Mouse (Mus musculus) midbrain, postnatal 0 days (tissue): ENCODE measurements at regions not wholly inside any gene's neighbourhood (a gene's known extent, or its start where the extent isn't known, plus 50 kb on each side); places are given as distances from the start of the nearest gene placed in this dataset.

Experiments
- ATAC-seq: fragments of 200-750 bp; cut with Nextera tagmentation; 2 replicates; pipeline ENCODE4 v1.8.0; 2017; ENCODE audit warnings: moderate number of reproducible peaks, mild to moderate bottlenecking, moderate TSS enrichment, moderate library complexity; ENCODE audit not compliant: low FRiP score
- DNase-seq: peaks from one replicate; pipeline ENCODE4 v3.0.0-alpha.2; 2015; ENCODE audit warnings: low spot score
- H3K27ac ChIP-seq: fragments of 300-500 bp; sonication (generic); 2 replicates; pipeline ENCODE4 v1.5.1; 2014; ENCODE audit warnings: low read depth, mild to moderate bottlenecking, low read length, mixed read lengths
- H3K27me3 ChIP-seq: fragments of 300-500 bp; sonication (generic); 2 replicates; pipeline ENCODE4 v1.6.1; 2014; ENCODE audit warnings: low read length, control low read depth, mixed read lengths; ENCODE audit not compliant: insufficient read depth
- H3K36me3 ChIP-seq: fragments of 300-500 bp; sonication (generic); 2 replicates; pipeline ENCODE4 v1.6.1; 2014; ENCODE audit warnings: low read length, control low read depth, mixed read lengths; ENCODE audit not compliant: insufficient read depth
- H3K4me1 ChIP-seq: fragments of 300-500 bp; sonication (generic); 2 replicates; pipeline ENCODE4 v1.6.1; 2014; ENCODE audit warnings: mild to moderate bottlenecking, control low read depth, antibody characterized with exemption, low read length, mixed read lengths; ENCODE audit not compliant: insufficient read depth
- H3K4me2 ChIP-seq: fragments of 300-500 bp; sonication (generic); 2 replicates; pipeline ENCODE4 v1.6.1; 2014; ENCODE audit warnings: low read depth, mild to moderate bottlenecking, low read length, mixed read lengths; ENCODE audit not compliant: poor library complexity, severe bottlenecking
- H3K4me3 ChIP-seq: fragments of 300-500 bp; sonication (generic); 2 replicates; pipeline ENCODE4 v1.5.1; 2014; ENCODE audit warnings: low read depth, mild to moderate bottlenecking, low read length, moderate library complexity
- H3K9ac ChIP-seq: fragments of 300-500 bp; sonication (generic); replicated peaks from 2 replicates; pipeline ENCODE4 v1.6.1; 2014; ENCODE audit warnings: mild to moderate bottlenecking, low read length, moderate library complexity, mixed read lengths; ENCODE audit not compliant: poor library complexity, severe bottlenecking
- H3K9me3 ChIP-seq: fragments of 300-500 bp; sonication (generic); 2 replicates; pipeline ENCODE4 v1.6.1; 2016; ENCODE audit warnings: low read length, control low read depth
- CTCF ChIP-seq: IDR thresholded peaks from 2 replicates; pipeline ENCODE4 v1.5.1; 2016; ENCODE audit warnings: antibody characterized with exemption, mild to moderate bottlenecking
- WGBS: fragments of 180-500 bp; shearing (Covaris S2); extraction: QIAGEN DNeasy Blood & Tissue Kit; methylation state at CpG from one replicate; pipeline ENCODE4 v1.1.7; 2014; 5-methylcytosine and 5-hydroxymethylcytosine counted together

DNA sequence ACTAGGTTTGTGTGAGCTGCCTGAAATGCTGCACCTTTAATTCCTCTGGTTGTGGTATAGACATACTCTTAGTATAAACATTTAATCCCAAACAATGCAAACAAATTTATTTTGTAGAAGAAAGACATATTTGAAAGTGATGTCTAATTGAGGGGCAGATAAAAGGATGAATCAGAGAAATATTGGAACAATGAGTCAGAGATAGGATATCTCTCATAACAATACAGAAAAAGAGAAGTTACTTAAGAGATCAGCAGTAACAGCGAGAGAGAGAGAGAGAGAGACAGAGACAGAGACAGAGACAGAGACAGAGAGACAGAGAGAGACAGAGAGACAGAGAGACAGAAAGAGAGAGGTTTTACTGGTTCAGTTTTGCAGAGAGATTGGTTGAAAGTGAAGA is 933.3 kb upstream of the Nudt12 start:
- no peak for ATAC-seq
- Histone ChIP-seq H3K36me3 (no peaks in the 10 kb centered on the region), H3K27me3 (no peaks in the 10 kb centered on the region), H3K27ac (no peak overlapping the region), H3K9ac (no peak overlapping the region), H3K4me2 (no peak overlapping the region), H3K9me3 (no peaks in the 10 kb centered on the region), H3K4me3 (no peak overlapping the region), H3K4me1 (no peaks in the 10 kb centered on the region)
- WGBS = 74% methylated on average over 1 of the region's 1 CpGs
- DNase-seq = no peak
- TF ChIP-seq CTCF = no peak

DNA sequence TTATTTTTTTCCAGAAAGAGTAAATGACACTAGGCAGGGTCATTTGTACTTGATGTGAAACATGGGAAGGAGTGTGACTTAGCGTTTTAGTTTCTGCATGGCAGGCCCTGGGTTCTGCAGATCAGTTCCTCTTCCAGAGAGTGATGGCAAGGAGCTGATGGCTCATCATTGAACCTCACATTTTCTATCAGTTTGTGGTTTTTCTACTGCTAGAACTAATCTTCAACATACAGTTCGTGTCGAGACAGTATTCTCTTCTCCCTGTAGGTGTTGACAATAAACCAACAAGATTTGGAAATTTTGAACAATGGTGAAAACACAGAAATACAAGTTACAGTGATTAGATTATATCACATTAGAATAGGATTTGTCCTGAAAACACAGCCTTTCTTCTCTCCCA is 891.2 kb upstream of the Nudt12 start:
- Histone ChIP-seq H3K4me2 (no peak overlapping the region), H3K27me3 (no peaks in the 10 kb centered on the region), H3K4me3 (no peak overlapping the region), H3K27ac (no peak overlapping the region), H3K4me1 (no peaks in the 10 kb centered on the region), H3K9ac (no peak overlapping the region), H3K36me3 (no peaks in the 10 kb centered on the region), H3K9me3 (no peaks in the 10 kb centered on the region)
- DNase-seq (no peak), ATAC-seq (no peak)
- no peak for TF ChIP-seq CTCF
- 81% methylated on average over 3 of the region's 3 CpGs for WGBS

DNA sequence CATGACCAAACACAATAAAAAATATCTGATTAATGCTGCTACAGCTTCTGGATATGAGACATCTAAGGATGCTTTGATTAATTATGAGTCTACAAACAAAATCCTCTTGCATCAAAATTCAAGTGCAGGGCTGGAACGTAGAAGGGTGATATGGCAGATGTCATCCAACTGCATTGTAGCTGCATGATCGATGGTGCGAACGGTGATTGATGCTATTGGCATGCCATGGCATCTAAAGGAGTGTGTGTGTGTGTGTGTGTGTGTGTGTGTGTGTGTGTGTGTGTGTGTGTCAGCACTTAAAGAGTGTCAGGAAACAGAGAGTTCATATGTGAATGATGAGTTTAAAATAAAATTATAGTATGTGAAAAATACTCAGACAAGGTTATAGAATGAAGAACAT is 864.6 kb upstream of the Nudt12 start:
- no peak for TF ChIP-seq CTCF

DNA sequence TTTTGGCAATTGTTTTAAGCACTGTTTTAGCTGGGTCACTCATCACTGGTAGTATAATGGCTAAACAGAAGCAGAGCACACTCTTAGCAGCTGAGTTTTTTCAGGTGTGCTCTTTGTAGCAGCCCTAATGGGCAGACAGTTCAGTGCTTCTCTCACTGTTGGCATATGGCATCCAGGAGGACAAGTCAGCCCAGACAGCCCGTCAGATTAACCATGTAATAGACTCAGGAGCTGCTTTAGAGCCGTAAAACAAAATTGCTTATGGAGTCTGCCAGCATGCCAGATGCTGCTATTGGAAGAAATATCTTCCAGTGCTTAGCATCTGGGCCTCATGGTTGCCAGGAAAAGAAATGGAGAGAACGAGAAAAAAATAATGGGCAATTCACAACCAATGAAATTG is 835.7 kb upstream of the Nudt12 start:
- no peaks in the 10 kb centered on the region for H3K27me3 ChIP-seq
- no peak for TF ChIP-seq CTCF
- no peak overlapping the region for H3K27ac ChIP-seq
- DNase-seq (peak; percentile 82), ATAC-seq (no peak)
- H3K4me1 ChIP-seq = no peaks in the 10 kb centered on the region
- no peaks in the 10 kb centered on the region for H3K9me3 ChIP-seq
- no peaks in the 10 kb centered on the region for H3K36me3 ChIP-seq
- H3K4me3 ChIP-seq = no peak overlapping the region
- H3K9ac ChIP-seq = no peak overlapping the region
- 68% methylated on average over 3 of the region's 3 CpGs for WGBS
- no peak overlapping the region for H3K4me2 ChIP-seq

More for the DNA sequence above, 864.6 kb upstream of the Nudt12 start:
- Histone ChIP-seq H3K27ac (no peak overlapping the region), H3K9me3 (no peaks in the 10 kb centered on the region), H3K4me1 (no peaks in the 10 kb centered on the region), H3K36me3 (no peaks in the 10 kb centered on the region), H3K9ac (no peak overlapping the region), H3K4me3 (no peak overlapping the region), H3K4me2 (no peak overlapping the region), H3K27me3 (no peaks in the 10 kb centered on the region)
- peak; percentile 52 for DNase-seq
- 87% methylated on average over 4 of the region's 4 CpGs for WGBS
- no peak for ATAC-seq

DNA sequence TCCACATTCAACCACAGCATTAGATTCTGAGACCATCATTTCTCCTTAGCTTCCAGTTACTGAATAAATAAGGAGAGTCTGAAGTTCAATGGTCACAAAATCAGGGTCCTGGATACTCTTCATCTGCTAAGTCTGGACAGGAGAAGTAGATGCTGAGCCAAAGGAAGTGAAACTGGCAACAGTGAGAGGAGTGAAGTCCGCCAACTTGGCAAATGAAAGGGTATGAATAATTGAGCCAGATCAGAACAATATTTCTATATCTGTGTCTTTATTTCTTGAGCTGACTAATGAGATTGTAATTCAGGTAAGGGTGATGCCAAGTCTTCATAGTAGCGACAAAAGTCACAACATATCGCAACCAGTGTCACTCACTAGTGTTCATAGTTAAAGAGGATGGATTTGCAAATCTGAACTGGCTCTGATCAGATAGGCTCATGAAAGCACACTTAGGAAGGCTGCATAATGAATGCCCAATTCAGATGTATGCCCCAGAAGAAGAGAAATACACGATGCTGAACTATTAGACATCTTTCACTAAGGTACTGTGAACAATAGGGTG is 832.2 kb upstream of the Nudt12 start:
- WGBS = 89% methylated on average over 4 of the region's 4 CpGs
- H3K4me1 ChIP-seq = no peaks in the 10 kb centered on the region
- no peak overlapping the region for H3K27ac ChIP-seq
- no peak overlapping the region for H3K4me2 ChIP-seq
- DNase-seq (peak; percentile 39), ATAC-seq (no peak)
- H3K27me3 ChIP-seq = no peaks in the 10 kb centered on the region
- no peak overlapping the region for H3K4me3 ChIP-seq
- no peak overlapping the region for H3K9ac ChIP-seq
- H3K36me3 ChIP-seq = no peaks in the 10 kb centered on the region
- no peaks in the 10 kb centered on the region for H3K9me3 ChIP-seq
- TF ChIP-seq CTCF = no peak

DNA sequence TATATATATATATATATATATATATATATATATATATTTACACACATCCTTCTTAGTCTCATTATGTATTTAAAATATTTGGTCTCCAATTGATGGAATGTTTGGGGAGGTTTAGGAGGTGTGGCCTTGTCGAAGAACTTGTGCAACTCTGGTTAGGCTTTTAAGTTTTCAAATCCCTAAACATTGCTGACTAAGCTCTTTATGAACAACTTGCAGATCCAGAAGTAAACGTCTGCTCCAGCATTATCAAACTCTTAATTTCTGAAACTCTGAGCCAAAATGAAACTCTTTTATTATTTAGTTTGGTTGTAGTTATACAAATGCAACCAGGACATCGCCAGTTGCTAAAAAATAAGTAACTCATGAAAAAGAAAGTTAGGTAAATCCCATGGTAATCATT is 792.7 kb upstream of the Nudt12 start:
- no peak overlapping the region for H3K4me3 ChIP-seq
- H3K36me3 ChIP-seq = no peaks in the 10 kb centered on the region
- WGBS = 85% methylated on average over 3 of the region's 3 CpGs
- H3K9ac ChIP-seq = no peak overlapping the region
- no peaks in the 10 kb centered on the region for H3K4me1 ChIP-seq
- ATAC-seq (no peak), DNase-seq (no peak)
- no peaks in the 10 kb centered on the region for H3K27me3 ChIP-seq
- no peak overlapping the region for H3K4me2 ChIP-seq
- no peak overlapping the region for H3K27ac ChIP-seq
- H3K9me3 ChIP-seq = no peaks in the 10 kb centered on the region
- TF ChIP-seq CTCF = no peak
